Mouse (Mus musculus) liver, adult 2 months (tissue): ENCODE data around the gene Tnfrsf21. TPM values are rescaled to one million over a fixed set of nuclear protein-coding genes. Genes with fewer than 3 reads are reported as not detected.

Experiments
- DNase-seq: peaks from one replicate; pipeline ENCODE4 v3.0.0-alpha.2; 2011; ENCODE audit warnings: low read depth, low spot score; ENCODE audit errors: extremely low read depth
- H3K27ac ChIP-seq: fragments of 200-500 bp; replicated peaks from 2 replicates; pipeline ENCODE4 v1.5.1; 2012; ENCODE audit warnings: low read depth, mild to moderate bottlenecking, control low read depth, inconsistent platforms, low read length; ENCODE audit not compliant: insufficient read depth
- H3K27me3 ChIP-seq: fragments of 200-500 bp; 2 replicates; pipeline ENCODE4 v1.6.1; 2012; ENCODE audit warnings: mild to moderate bottlenecking, moderate library complexity, low read length, inconsistent platforms; ENCODE audit not compliant: control insufficient read depth, insufficient read depth
- H3K36me3 ChIP-seq: fragments of 200-500 bp; 2 replicates; pipeline ENCODE4 v1.6.1; 2012; ENCODE audit warnings: low read length, inconsistent platforms; ENCODE audit not compliant: control insufficient read depth, insufficient read depth
- H3K4me1 ChIP-seq: fragments of 200-500 bp; 2 replicates; pipeline ENCODE4 v1.6.1; 2011; ENCODE audit warnings: low read length; ENCODE audit not compliant: control insufficient read depth, insufficient read depth
- H3K4me3 ChIP-seq: fragments of 200-500 bp; 2 replicates; pipeline ENCODE4 v1.5.1; 2011; ENCODE audit warnings: low read depth, mild to moderate bottlenecking, control low read depth, low read length, moderate library complexity; ENCODE audit not compliant: insufficient read depth
- H3K79me2 ChIP-seq: fragments of 200-500 bp; 2 replicates; pipeline ENCODE4 v1.6.1; 2012; ENCODE audit warnings: inconsistent platforms, mild to moderate bottlenecking, low read length, moderate library complexity; ENCODE audit not compliant: control insufficient read depth, insufficient read depth
- H3K9ac ChIP-seq: fragments of 200-500 bp; 2 replicates; pipeline ENCODE4 v1.6.1; 2012; ENCODE audit warnings: low read depth, mild to moderate bottlenecking, control low read depth, inconsistent platforms, low read length
- CTCF ChIP-seq: fragments of 200-500 bp; IDR thresholded peaks from 2 replicates; pipeline ENCODE4 v1.5.1; 2011; ENCODE audit warnings: low read depth, low read length, control low read depth
- POLR2A ChIP-seq: fragments of 200-500 bp; IDR thresholded peaks from 2 replicates; pipeline ENCODE4 v1.6.1; 2011; ENCODE audit warnings: low read length, control low read depth; ENCODE audit not compliant: insufficient read depth; ENCODE audit errors: extremely low read depth
- WGBS: fragments of 180-500 bp; shearing (Covaris S2); methylation state at CpG from one replicate; pipeline ENCODE4 v1.1.7; 2018; 5-methylcytosine and 5-hydroxymethylcytosine counted together
- polyA plus RNA-seq: library from polyadenylated mRNA; depleted of rRNA; stranded (reverse); fragments of >200 nt; gene quantifications from 2 replicates; pipeline ENCODE4 v1.2.3, GENCODE M21; 2012; rRNA removed
- total RNA-seq: library from RNA; depleted of rRNA; stranded (reverse); fragments of >200 nt; gene quantifications from 2 replicates; pipeline ENCODE4 v1.2.3, GENCODE M21; 2014; rRNA removed

Tnfrsf21 gene
- total and polyA plus RNA-seq, 2 experiments = 3.8 to 4.1 TPM

GRCm38 (mm10) chr17:43133106-43133505, 116.8 kb downstream of the Tnfrsf21 start:
- H3K4me3 ChIP-seq = no peak overlapping the region
- TF ChIP-seq CTCF (no peak), POLR2A (no peak)
- no peak for DNase-seq
- H3K79me2 ChIP-seq = no peaks in the 10 kb centered on the region
- WGBS = 94% methylated on average over 4 of the region's 4 CpGs
- no peak overlapping the region for H3K27ac ChIP-seq
- H3K4me1 ChIP-seq = no peaks in the 10 kb centered on the region
- H3K9ac ChIP-seq = no peak overlapping the region
- H3K27me3 ChIP-seq = no peaks in the 10 kb centered on the region
- H3K36me3 ChIP-seq = no peaks in the 10 kb centered on the region

GRCm38 (mm10) chr17:43134991-43135390, 118.6 kb downstream of the Tnfrsf21 start:
- H3K4me1 ChIP-seq = peaks cover 2% of the 10 kb centered on the region; the same call in 1 of the 2 replicates
- H3K79me2 ChIP-seq = no peaks in the 10 kb centered on the region
- no peak overlapping the region for H3K9ac ChIP-seq
- no peak overlapping the region for H3K4me3 ChIP-seq
- no peak overlapping the region for H3K27ac ChIP-seq
- 80% methylated on average over 4 of the region's 4 CpGs for WGBS
- H3K36me3 ChIP-seq = no peaks in the 10 kb centered on the region
- no peak for TF ChIP-seq CTCF
- TF ChIP-seq POLR2A = no peak
- DNase-seq = no peak
- H3K27me3 ChIP-seq = no peaks in the 10 kb centered on the region

DNA sequence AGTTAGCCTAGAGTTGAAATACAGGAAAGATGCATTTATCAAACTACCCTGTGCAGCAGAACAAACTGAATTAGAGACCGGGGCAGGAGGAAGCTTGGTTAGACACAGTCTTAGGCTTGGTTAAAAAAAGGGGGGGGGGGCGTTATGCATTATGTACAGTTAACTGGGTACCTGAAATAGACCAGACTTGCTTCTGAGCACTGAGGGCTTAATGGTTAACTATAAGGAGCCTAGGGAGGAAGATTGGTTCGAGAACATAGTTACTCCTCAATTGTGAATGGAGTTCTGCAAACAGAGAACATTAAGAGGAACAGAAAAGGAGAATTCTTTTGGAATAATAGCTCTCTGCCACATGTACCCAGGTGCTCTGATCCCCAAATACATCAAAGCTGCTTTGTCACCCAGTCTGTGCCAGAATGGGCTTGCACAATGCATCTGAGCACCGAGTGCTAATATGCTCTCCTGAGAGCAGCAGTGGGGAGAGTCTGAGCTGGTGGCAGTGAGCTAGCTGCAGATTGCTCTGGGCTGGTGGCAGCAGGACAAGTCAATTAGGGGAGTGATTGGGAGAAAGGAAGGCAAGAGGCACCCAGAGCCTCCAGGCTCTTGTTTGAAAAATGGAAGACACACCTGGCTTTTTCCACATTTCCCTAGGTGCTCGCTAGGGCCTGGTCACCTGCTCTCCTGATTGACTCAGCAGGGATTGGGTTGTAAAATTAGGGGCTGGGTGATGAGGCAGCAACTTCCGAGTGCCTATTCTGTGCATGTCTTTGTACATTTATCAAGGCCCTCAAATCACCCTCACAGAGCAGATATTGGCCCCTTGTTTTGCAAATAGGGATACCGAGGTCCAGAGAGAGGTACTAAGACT, 119.3 kb downstream of the Tnfrsf21 start:
- 68% methylated on average over 7 of the region's 7 CpGs for WGBS
- no peaks in the 10 kb centered on the region for H3K79me2 ChIP-seq
- DNase-seq = no peak
- no peak overlapping the region for H3K4me3 ChIP-seq
- no peak overlapping the region for H3K9ac ChIP-seq
- H3K27ac ChIP-seq = no peak overlapping the region
- no peaks in the 10 kb centered on the region for H3K27me3 ChIP-seq
- peaks cover 2% of the 10 kb centered on the region; the same call in 1 of the 2 replicates for H3K4me1 ChIP-seq
- H3K36me3 ChIP-seq = no peaks in the 10 kb centered on the region
- TF ChIP-seq POLR2A (no peak), CTCF (no peak)

- H3K27ac ChIP-seq = no peak overlapping the region
- H3K79me2 ChIP-seq = no peaks in the 10 kb centered on the region
- no peak for DNase-seq
- WGBS = 88% methylated on average over 4 of the region's 4 CpGs
- no peak for TF ChIP-seq CTCF
- no peak for TF ChIP-seq POLR2A
- H3K4me3 ChIP-seq = no peak overlapping the region
- no peaks in the 10 kb centered on the region for H3K27me3 ChIP-seq
- H3K36me3 ChIP-seq = no peaks in the 10 kb centered on the region
- no peak overlapping the region for H3K9ac ChIP-seq
- peaks cover 2% of the 10 kb centered on the region; the same call in 1 of the 2 replicates for H3K4me1 ChIP-seq
Observed at GRCm38 (mm10) chr17:43136720-43137119, 120.4 kb downstream of the Tnfrsf21 start.

- peak; percentile 42 for DNase-seq
- WGBS = 86% methylated on average over 9 of the region's 9 CpGs
- H3K27ac ChIP-seq = no peak overlapping the region
Observed at GRCm38 (mm10) chr17:43137838-43138237, 121.5 kb downstream of the Tnfrsf21 start.

DNA sequence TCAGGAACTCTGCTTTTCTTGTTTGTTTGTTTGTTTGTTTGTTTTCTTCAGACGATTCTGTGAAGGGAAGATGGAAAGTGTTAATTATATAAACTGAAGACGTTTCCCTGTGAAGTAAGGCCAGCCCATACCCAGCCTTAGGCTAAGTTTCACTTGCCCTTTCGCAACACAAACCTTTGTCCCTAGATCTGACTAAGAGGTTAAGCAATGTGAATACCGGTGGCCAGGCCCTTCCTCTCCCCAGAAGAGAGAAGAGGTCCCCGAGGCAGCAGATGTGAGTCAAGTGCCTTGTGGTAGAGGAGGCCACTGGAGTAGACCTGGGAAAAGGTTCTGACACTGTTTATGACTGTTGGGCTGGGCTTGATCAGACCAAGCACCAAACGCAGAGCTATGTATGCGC, 122.0 kb downstream of the Tnfrsf21 start:
- Histone ChIP-seq H3K9ac (no peak overlapping the region), H3K27ac (no peak overlapping the region), H3K79me2 (no peaks in the 10 kb centered on the region), H3K4me1 (peaks cover 2% of the 10 kb centered on the region; the same call in 1 of the 2 replicates), H3K27me3 (no peaks in the 10 kb centered on the region), H3K4me3 (no peak overlapping the region), H3K36me3 (no peaks in the 10 kb centered on the region)
- DNase-seq = peak; percentile 86
- WGBS = 31% methylated on average over 7 of the region's 7 CpGs
- TF ChIP-seq POLR2A = no peak
- no peak for TF ChIP-seq CTCF

More at GRCm38 (mm10) chr17:43137838-43138237, 121.5 kb downstream of the Tnfrsf21 start:
- no peaks in the 10 kb centered on the region for H3K36me3 ChIP-seq
- TF ChIP-seq POLR2A = no peak
- no peak for TF ChIP-seq CTCF
- no peak overlapping the region for H3K9ac ChIP-seq
- H3K27me3 ChIP-seq = no peaks in the 10 kb centered on the region
- H3K4me3 ChIP-seq = no peak overlapping the region
- no peaks in the 10 kb centered on the region for H3K79me2 ChIP-seq
- peaks cover 2% of the 10 kb centered on the region; the same call in 1 of the 2 replicates for H3K4me1 ChIP-seq

Other genes with a start within 250 kb of the Tnfrsf21 start
- 20.6 and 20.9 TPM in 2 replicates for gene Cd2ap, start 139.9 kb upstream of the Tnfrsf21 start, total RNA-seq
- gene Cd2ap, start 139.9 kb upstream of the Tnfrsf21 start, polyA plus RNA-seq = 6.0 and 8.1 TPM in 2 replicates